Mouse (Mus musculus): ENCODE results near the gene Pde1a.

The Pde1a gene

DNA sequence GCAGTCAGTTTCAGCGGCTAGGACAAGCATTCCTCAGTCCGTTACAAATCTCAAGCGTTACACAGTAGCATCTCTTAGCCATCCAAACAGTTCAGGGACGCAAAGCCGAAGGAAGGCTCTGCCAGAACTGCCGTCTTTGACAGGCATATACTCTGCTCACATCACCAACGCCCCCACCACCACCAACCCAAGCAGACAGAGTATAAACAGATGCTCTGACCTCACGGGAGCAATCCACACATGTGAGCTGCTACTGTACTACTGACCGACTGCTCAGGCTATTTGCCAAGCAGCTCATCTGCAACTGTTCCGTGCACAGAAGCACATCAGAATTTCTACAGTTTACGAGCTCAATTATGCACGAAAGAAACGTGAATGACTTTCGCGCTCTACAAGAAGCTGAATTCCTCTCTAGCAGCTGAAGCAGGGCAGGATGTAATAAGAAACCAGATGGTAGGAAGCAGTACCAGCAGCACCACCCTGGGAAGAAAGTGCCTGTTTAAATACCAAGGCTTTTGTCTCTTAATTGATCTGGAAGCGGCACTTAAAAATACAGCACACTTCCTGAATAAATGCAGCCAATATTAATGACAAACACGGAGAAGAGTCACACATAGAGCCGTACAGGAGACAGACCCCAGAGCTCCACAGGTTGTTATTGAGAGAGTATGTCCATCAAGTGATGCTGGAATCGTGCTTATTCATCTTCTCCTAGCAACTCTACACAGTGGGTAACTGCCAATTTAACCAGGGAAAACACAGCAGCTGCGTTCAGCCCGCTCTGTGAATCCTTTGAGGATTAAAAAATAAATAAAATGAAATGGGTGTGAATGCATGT lies at the start of gene Pde1a:
Gene Pde1a, minus strand, starts transcription at position 598 of the 838 bp plus-strand sequence.
- DNase-seq (ENCODE audit: low spot score), result no peak

GRCm38 (mm10) chr2:80178608-80179280 lies 49.5 kb upstream of the Pde1a start:
- no peak for DNase-seq (ENCODE audit: low spot score)

DNA sequence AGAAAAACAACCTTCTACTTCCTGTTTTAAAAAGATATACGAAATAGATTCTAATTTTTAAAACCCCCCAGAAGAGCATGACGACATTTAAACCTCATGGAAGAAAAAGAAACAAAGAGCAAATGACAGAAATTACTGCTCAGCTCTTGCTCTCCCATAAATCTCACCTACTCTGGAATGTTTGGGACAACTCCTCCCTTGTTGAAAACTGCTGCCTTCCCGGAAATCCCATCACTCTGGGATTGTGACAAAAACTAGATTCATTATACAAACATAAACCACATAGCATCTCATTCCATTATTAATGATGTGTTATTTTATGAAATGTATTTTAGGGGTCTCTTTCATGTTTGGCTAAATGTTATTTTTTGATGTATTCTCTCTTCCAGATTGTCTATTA lies 48.9 kb upstream of the Pde1a start:
- DNase-seq (ENCODE audit: low spot score), result no peak

- DNase-seq (ENCODE audit: low spot score), result no peak
These were observed 38.8 kb upstream of the Pde1a start for GRCm38 (mm10) chr2:80168103-80168502.

DNA sequence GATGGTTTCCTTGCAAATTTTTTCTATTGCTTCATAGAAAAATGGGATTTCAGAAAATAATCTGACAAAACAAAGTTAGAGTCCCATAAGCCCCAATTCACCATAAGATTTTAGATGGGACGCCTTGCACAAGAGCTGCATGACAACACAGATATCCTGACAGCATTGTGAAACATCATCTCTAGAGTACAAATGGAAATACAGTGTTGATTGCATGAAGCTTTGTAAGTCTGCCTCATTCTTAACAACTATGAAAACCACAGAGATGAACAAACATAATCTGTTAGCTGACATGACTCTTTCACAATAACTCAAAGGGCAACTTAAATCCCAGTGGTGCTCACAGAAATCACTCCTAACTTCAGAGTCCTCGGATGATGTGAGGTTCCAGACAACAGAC lies 29.5 kb upstream of the Pde1a start:
- no peak for DNase-seq (ENCODE audit: low spot score)

DNA sequence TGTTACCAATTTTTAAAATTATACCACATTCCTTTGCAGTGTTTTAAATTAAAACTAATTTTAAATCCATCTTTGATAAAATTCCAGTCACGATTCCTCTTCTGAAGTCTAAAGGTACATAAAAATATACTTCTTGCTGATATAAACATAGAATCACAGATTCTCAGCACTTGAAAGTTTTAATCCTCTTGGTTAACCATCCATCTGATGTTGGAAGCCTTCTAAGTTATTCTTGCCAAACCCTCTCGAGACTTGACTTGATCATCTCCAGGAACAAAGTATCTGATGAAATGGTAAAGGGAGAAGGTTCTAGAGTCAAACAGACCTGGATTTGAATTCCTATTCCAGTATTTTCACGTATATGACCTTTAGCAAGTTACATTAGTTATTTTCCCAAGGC lies 28.9 kb upstream of the Pde1a start:
- DNase-seq (ENCODE audit: low spot score), result no peak

- DNase-seq (ENCODE audit: low spot score), result no peak
These were observed 20.8 kb upstream of the Pde1a start for GRCm38 (mm10) chr2:80150019-80150418.

DNA sequence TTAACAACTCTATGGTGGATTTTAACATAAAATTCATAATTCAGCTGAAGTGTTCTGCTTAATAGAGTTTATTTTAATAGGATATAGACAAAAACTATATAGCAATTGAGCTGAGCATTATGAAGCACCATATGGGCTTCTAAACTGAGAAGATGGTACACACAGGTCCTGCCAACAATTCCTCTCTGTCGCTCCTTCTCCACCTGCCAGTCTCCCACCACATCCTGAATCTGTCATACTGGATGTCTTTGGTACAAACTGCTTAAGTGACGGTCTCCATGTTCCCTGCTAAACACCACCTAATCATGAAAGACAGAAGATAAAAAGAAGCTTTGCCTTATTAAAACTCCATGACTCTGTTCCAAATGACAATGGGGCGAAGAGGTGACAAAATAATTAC lies 20.1 kb upstream of the Pde1a start:
- no peak for DNase-seq (ENCODE audit: low spot score)

- DNase-seq (ENCODE audit: low spot score), result no peak
These were observed 5.8 kb upstream of the Pde1a start for GRCm38 (mm10) chr2:80135076-80135475.

DNA sequence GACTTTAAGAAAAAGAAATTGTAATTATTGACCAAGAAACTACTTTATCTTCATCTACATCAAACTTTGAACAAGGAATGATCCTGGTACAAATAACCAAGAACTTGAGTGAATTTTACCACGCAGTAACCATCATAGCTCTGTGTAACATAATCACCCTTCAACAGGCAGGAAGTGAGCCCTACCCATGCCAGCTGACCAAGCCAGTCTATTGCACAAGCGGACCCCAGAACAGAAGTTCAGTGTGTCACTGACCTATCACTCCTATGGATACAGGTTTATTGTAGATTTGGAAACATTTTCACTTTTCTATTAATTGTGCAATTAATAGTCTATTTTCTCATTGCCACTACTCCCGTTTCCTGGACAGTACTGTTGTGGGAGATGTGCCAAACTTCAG lies 3.4 kb upstream of the Pde1a start:
- DNase-seq (ENCODE audit: low spot score), result no peak

DNA sequence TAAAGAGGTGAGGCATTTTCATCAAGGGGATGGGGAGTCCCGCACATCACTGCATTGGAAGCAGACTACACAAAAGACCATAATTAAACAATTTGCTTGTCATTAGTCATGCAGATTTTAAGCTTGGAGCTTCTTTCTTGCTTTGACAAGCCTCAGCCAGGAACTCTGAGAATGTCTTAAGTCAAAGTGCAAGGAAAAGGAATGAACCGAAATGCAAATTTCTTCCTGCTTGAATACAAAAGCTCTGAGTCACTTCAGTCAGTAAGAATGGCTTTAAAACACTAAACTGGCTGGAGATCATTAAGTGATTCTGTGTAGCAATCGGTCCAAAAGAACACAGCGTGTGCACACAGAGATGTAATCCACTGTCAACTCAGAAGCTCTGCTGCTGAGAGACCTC lies 2.6 kb downstream of the Pde1a start:
- no peak for DNase-seq (ENCODE audit: low spot score)

- DNase-seq (ENCODE audit: low spot score), result no peak
These were observed 42.4 kb downstream of the Pde1a start for GRCm38 (mm10) chr2:80086891-80087290.

DNA sequence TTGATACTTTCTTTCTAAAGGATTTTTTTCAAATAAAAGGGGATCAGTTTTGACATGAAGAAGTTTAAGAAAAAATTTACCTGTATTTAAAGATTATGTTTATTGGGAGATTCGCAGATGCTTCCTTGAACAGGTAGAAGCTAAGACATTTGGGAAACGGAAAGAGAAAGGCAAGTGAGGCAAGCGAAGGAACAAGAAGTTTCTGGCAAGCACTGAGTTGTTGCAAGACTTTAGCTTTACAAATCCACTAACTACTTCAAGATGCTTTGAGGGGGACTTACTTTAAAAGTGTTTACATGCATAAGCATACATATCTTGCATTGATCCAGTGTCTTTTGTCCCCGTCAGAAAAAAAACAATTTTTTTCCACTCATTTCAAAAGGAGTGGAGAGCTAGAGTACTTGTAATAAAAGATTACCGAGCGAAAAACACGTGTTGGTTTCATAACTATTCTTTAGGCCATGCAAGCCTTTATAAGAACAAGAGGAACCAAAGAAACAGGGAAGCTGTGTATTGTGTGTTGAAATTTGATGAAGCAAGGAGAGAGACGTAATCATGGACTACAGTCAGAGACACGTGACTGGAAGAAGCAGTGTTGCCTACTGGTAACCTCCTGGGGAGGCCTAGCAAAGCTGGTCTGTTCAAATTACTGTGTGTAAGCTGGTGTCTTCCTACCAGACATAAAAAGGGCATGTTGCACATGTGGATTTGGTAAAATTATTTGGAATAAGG lies 49.0 kb downstream of the Pde1a start:
- DNase-seq (ENCODE audit: low spot score), result no peak

DNA sequence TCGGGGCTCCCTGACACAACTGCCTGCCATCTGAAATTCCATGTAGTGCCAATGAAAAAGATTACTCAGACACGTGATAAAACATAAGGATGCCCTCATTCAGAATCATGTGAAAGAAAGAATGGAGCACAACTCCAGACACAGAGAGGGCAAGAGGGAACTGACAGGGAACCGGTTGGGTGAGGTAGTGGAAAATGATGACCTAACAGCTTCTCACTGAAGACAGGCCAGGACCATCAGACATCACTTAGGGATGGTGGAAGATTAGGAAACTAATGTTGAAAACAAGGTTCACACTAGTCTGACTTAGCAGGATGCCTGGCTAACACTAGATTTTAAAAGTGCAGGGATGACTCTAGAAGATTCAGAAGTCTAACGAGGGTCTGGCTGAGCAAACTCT lies 49.6 kb downstream of the Pde1a start:
- DNase-seq (ENCODE audit: low spot score), result no peak

- no peak for DNase-seq (ENCODE audit: low spot score)
These were observed 52.9 kb downstream of the Pde1a start for GRCm38 (mm10) chr2:80076323-80076722.

- DNase-seq (ENCODE audit: low spot score), result no peak
These were observed 54.7 kb downstream of the Pde1a start for GRCm38 (mm10) chr2:80074531-80074930.

DNA sequence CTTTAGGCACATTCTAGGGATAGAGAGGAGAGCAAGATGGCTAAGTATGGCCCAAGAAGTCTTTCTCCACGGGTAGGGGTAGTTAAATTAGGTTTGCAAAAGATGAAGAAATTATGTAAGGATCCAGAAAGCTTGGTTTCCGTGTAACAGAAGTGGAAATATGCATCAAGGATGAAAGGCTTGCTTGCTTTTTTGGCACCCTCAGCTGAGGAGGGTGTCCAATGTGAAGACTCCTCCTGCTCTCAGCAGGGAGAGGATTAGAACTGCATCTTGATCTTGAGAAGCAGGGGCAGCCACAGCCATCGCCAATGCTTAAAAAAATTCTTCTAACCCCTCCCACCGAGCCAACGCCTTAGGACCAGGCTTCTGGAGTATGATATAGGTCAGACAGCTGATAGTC lies 55.2 kb downstream of the Pde1a start:
- no peak for DNase-seq (ENCODE audit: low spot score)

GRCm38 (mm10) chr2:80073426-80073825 lies 55.8 kb downstream of the Pde1a start:
- no peak for DNase-seq (ENCODE audit: low spot score)

DNA sequence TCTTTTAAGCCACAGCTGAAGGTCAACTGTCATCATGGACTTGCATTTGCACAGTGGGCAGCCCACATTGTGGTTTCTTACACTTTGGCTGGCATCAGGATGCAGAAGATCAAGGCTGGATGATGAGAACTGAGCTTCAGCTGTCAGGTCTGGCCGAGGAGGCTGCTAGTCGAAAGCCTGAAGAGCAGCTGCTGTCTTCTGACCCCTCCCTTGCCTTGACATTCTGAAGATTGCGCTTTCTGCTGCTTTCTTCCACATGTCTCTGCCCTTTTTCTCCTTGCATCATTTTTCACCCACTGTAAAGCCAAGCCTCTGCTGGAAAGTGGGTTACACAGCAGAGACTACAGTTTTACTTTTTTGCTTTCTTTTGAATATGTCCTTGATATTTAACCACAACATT lies 59.5 kb downstream of the Pde1a start:
- no peak for DNase-seq (ENCODE audit: low spot score)

DNA sequence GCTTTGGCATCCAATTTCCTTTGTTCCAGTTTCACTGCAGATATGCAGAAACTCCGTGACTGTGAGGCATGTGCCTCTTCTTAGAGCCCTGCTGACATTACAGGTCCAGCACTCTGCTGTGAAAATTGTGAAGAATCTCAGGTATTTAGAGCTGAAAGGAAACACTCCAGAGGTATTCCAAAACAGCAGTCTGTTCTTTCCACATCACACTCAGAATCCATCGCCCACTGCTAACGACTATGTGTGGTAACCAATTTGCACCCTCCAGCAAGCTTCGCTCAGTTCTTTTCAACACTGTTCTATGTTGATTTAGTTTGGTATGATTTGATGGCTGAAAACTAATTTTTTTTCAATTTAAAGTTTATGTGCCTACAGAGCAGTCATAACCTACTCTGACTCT lies 62.8 kb downstream of the Pde1a start:
- no peak for DNase-seq (ENCODE audit: low spot score)

- no peak for DNase-seq (ENCODE audit: low spot score)
These were observed 73.2 kb downstream of the Pde1a start for GRCm38 (mm10) chr2:80056062-80056461.

DNA sequence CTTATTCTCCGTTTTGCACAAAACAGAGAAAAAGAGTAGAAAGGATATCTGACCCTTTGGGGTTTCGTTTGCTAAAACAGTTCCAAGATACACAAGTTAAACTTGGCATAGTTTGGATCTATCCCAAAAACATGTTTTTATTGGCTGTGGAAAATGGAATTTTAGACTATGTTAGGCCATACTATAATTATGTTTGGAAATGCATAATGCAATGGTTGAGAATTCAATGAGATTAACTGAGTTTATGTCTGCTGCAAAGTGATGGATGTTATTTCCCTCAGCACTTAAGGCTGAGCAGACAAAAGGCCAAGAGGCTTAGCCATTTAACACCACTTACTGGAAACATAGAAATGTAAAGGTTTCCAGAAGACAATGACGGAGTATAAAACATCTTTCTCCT lies 75.2 kb downstream of the Pde1a start:
- DNase-seq (ENCODE audit: low spot score), result no peak

Data from urinary bladder, postnatal 14 days (tissue).